Mouse (Mus musculus): ENCODE results near the gene Olfr1019. TPM values are rescaled to one million over a fixed set of nuclear protein-coding genes. Genes with fewer than 3 reads are reported as not detected.

Gene Olfr1019
- not detected for polyA plus RNA-seq (2017; shearing (Covaris generic))

DNA sequence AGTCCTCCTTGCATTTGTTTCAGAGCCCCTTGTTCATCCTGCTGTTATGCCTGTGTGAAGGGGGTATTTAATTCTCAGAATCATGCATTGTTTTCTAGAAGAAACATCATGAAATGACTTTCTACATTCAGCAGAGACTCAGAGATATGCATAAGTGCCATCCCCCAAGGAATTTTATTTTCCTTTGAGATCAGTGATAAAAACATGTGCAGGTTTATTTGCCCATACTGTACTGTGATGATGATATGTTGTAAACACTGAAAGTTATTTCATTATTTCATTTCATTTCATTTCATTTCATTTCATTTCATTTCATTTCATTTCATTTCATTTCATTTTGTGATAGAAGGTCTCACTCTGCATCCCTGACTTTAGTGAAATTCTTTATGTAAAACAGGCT is at the start of gene Olfr1019:
TSS of gene Olfr1019 (minus strand) at position 101 of the 400 bp plus-strand sequence.
- ATAC-seq = no peak

DNA sequence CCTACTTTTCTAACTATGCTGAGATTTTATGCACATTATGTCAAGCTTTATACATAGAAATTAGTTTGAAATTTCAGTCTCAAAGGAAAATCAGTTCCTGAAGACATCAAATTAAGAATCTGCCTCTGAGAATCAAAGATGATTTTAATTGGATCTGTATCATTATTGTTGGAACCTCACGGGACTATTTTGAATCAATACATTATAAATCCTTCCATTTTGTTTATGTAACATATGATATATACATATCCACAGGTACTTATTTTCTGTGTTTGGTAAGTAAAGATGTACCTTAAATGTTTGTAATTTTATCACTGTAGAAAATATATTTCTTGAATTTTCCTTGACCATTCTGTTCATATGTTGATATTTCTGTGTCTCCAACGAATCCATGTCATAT is 40.1 kb upstream of the Olfr1019 start, which contains the start of gene Olfr1023:
TSS of gene Olfr1023 (plus strand) at position 301 of the 400 bp plus-strand sequence.
- ATAC-seq = no peak

DNA sequence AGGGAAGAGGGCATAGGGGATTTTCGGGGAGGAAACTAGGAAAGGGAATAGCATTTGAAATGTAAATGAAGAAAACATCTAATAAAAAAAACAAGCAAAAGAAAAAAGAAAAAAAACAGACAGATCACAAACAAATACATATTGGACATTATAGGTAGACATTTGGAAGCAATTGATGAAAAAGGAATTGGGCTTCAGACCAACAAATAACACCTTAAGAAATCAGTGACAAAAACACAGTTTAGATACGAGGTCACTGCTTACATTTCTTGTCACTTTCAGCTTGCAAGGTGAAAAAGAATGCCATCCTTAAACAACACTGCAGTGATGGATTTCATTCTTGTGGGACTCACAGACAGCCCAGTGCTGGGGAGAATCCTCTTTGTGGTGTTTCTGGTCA is 23.0 kb upstream of the Olfr1019 start, which contains the start of gene Olfr1022:
TSS of gene Olfr1022 (plus strand) at position 301 of the 400 bp plus-strand sequence.
- no peak for ATAC-seq

- no peak for ATAC-seq
These were observed 1.4 kb upstream of the Olfr1019 start, which contains the start of gene Olfr1020 for GRCm38 (mm10) chr2:85846730-85847129. Gene Olfr1020 (plus strand): TSS chr2:85847030.

- ATAC-seq = no peak
These were observed 27.1 kb downstream of the Olfr1019 start, which contains the start of gene Olfr1018 for GRCm38 (mm10) chr2:85818179-85818578. Gene Olfr1018 (plus strand): TSS chr2:85818479.

- no peak for ATAC-seq
These were observed 40.8 kb downstream of the Olfr1019 start for GRCm38 (mm10) chr2:85804501-85804900.

DNA sequence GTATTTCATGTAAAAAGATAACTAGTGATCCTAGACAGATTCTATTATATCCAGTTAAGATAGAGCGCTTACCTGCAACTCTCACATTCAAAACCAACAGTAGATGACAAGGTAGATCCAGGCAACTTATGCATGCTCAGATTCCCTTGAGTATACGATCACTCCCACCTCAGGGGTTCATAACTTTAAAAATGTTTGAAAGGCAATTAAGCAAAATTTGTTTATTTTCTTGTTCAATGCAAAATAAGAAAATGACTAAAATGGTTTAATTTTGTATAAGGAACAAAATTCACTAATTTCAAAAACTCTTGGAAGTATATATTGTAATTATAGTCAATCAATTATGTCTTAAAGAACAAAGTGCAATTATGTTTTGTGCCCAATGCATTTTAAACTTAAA is 42.8 kb downstream of the Olfr1019 start, which contains the start of gene Olfr1016:
TSS of gene Olfr1016 (minus strand) at position 101 of the 400 bp plus-strand sequence.
- ATAC-seq = no peak

DNA sequence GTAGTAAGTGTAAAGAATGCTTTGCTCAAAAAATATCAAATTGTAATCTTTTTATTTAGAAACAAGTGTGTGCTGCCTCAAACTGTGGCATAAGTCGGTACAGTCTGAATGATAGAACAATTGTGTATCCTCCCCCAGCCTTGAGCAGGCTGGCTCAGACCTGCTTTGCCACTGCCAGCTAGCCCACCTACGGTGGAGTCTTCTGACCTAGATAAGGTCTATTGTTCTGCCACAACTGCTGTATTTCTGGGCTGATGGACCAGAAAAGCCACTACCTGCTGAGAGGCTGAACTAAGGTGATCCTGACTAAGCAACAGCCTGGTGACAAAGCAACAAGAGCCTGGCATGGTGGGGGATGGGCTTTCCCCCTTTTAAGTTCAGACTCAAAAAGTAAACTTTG is 53.0 kb downstream of the Olfr1019 start:
- ATAC-seq = no peak

Other genes with a start within 250 kb of the Olfr1019 start
- not detected for gene Olfr1000, start 233.6 kb downstream of the Olfr1019 start, polyA plus RNA-seq (2017; shearing (Covaris generic))
- gene Olfr1002, start 194.8 kb downstream of the Olfr1019 start, polyA plus RNA-seq (2017; shearing (Covaris generic)) = not detected
- not detected for gene Olfr154, start 181.0 kb downstream of the Olfr1019 start, polyA plus RNA-seq (2017; shearing (Covaris generic))
- gene Olfr1006, start 166.7 kb downstream of the Olfr1019 start, polyA plus RNA-seq (2017; shearing (Covaris generic)) = not detected
- gene Olfr1008, start 156.1 kb downstream of the Olfr1019 start, polyA plus RNA-seq (2017; shearing (Covaris generic)) = not detected
- gene Olfr1009, start 130.1 kb downstream of the Olfr1019 start, polyA plus RNA-seq (2017; shearing (Covaris generic)) = not detected
- gene Olfr1012, start 82.7 kb downstream of the Olfr1019 start, polyA plus RNA-seq (2017; shearing (Covaris generic)) = not detected
- gene Olfr1013, start 78.4 kb downstream of the Olfr1019 start, polyA plus RNA-seq (2017; shearing (Covaris generic)) = not detected
- not detected for gene Olfr1014, start 72.8 kb downstream of the Olfr1019 start, polyA plus RNA-seq (2017; shearing (Covaris generic))
- under 1 TPM in 1 of 2 experiments, not detected in 1; 0.13 TPM for gene Olfr1015, start 63.5 kb downstream of the Olfr1019 start, polyA plus RNA-seq (2017; shearing (Covaris generic))
- gene Olfr1016, start 42.9 kb downstream of the Olfr1019 start, polyA plus RNA-seq (2017; shearing (Covaris generic)) = not detected
- gene Olfr1018, start 27.0 kb downstream of the Olfr1019 start, polyA plus RNA-seq (2017; shearing (Covaris generic)) = not detected
- not detected for gene Olfr1020, start 1.5 kb upstream of the Olfr1019 start, polyA plus RNA-seq (2017; shearing (Covaris generic))
- not detected for gene Olfr1022, start 23.1 kb upstream of the Olfr1019 start, polyA plus RNA-seq (2017; shearing (Covaris generic))
- not detected for gene Olfr1023, start 40.2 kb upstream of the Olfr1019 start, polyA plus RNA-seq (2017; shearing (Covaris generic))
- not detected for gene Olfr1024, start 59.6 kb upstream of the Olfr1019 start, polyA plus RNA-seq (2017; shearing (Covaris generic))
- gene Olfr1025-ps1, start 69.7 kb upstream of the Olfr1019 start, polyA plus RNA-seq (2017; shearing (Covaris generic)) = not detected
- gene Olfr1026, start 76.1 kb upstream of the Olfr1019 start, polyA plus RNA-seq (2017; shearing (Covaris generic)) = not detected
- not detected for gene Olfr1028, start 105.0 kb upstream of the Olfr1019 start, polyA plus RNA-seq (2017; shearing (Covaris generic))
- gene Olfr1029, start 128.4 kb upstream of the Olfr1019 start, polyA plus RNA-seq (2017; shearing (Covaris generic)) = not detected
- gene Olfr1030, start 133.8 kb upstream of the Olfr1019 start, polyA plus RNA-seq (2017; shearing (Covaris generic)) = not detected
- gene Olfr1031, start 144.8 kb upstream of the Olfr1019 start, polyA plus RNA-seq (2017; shearing (Covaris generic)) = not detected
- not detected for gene Olfr1032, start 160.1 kb upstream of the Olfr1019 start, polyA plus RNA-seq (2017; shearing (Covaris generic))
- gene Olfr1033, start 175.2 kb upstream of the Olfr1019 start, polyA plus RNA-seq (2017; shearing (Covaris generic)) = 1 to 10 TPM in 1 of 2 experiments, not detected in 1; 1.2 TPM
- not detected for gene Olfr1034, start 200.4 kb upstream of the Olfr1019 start, polyA plus RNA-seq (2017; shearing (Covaris generic))
- gene Olfr1036, start 228.5 kb upstream of the Olfr1019 start, polyA plus RNA-seq (2017; shearing (Covaris generic)) = not detected
- gene Olfr1037, start 241.9 kb upstream of the Olfr1019 start, polyA plus RNA-seq (2017; shearing (Covaris generic)) = not detected

Data from activated CD4-positive, CD25-positive, alpha-beta regulatory T cell, adult 4 months (primary cell).